Mouse (Mus musculus) heart, embryonic 12.5 days (tissue): ENCODE results near the gene Actg1. TPM values are rescaled to one million over a fixed set of nuclear protein-coding genes. Genes with fewer than 3 reads are reported as not detected.

ENCODE experiments used
- ATAC-seq: fragments of 200-750 bp; cut with Nextera tagmentation; 2 replicates; pipeline ENCODE4 v1.8.0; 2017; ENCODE audit warnings: moderate TSS enrichment, moderate library complexity; ENCODE audit not compliant: insufficient number of reproducible peaks, low FRiP score
- H3K27ac ChIP-seq: fragments of 300-500 bp; sonication (generic); 2 replicates; pipeline ENCODE4 v1.5.1; 2016; ENCODE audit warnings: mild to moderate bottlenecking, moderate library complexity; ENCODE audit not compliant: poor library complexity, severe bottlenecking
- H3K27me3 ChIP-seq: fragments of 300-500 bp; sonication (generic); replicated peaks from 2 replicates; pipeline ENCODE4 v1.6.1; 2016; ENCODE audit warnings: mild to moderate bottlenecking, moderate library complexity
- H3K36me3 ChIP-seq: fragments of 300-500 bp; sonication (generic); 2 replicates; pipeline ENCODE4 v1.6.1; 2016; ENCODE audit warnings: mild to moderate bottlenecking, moderate library complexity
- H3K4me1 ChIP-seq: fragments of 300-500 bp; sonication (generic); replicated peaks from 2 replicates; pipeline ENCODE4 v1.6.1; 2016; ENCODE audit warnings: mild to moderate bottlenecking
- H3K4me2 ChIP-seq: fragments of 300-500 bp; sonication (generic); 2 replicates; pipeline ENCODE4 v1.6.1; 2016; ENCODE audit warnings: mild to moderate bottlenecking, moderate library complexity
- H3K4me3 ChIP-seq: fragments of 300-500 bp; sonication (generic); 2 replicates; pipeline ENCODE4 v1.5.1; 2016; ENCODE audit warnings: mild to moderate bottlenecking
- H3K9ac ChIP-seq: fragments of 300-500 bp; sonication (generic); 2 replicates; pipeline ENCODE4 v1.6.1; 2016; ENCODE audit warnings: mild to moderate bottlenecking, moderate library complexity
- H3K9me3 ChIP-seq: fragments of 300-500 bp; sonication (generic); replicated peaks from 2 replicates; pipeline ENCODE4 v1.6.1; 2016; ENCODE audit warnings: mild to moderate bottlenecking, moderate library complexity
- WGBS: fragments of 180-500 bp; shearing (Covaris S2); methylation state at CpG from one replicate; pipeline ENCODE4 v1.1.7; 2016; 5-methylcytosine and 5-hydroxymethylcytosine counted together
- polyA plus RNA-seq: library from polyadenylated mRNA; unstranded; fragments of >200 nt; fragmentation: Nextera tagmentation; extraction: Ambion mirVana; gene quantifications from 2 replicates; pipeline ENCODE4 v1.2.1, GENCODE M21; 2016

Actg1 gene
- polyA plus RNA-seq, 1 experiment from 2014 or later, result 1,404 TPM

DNA sequence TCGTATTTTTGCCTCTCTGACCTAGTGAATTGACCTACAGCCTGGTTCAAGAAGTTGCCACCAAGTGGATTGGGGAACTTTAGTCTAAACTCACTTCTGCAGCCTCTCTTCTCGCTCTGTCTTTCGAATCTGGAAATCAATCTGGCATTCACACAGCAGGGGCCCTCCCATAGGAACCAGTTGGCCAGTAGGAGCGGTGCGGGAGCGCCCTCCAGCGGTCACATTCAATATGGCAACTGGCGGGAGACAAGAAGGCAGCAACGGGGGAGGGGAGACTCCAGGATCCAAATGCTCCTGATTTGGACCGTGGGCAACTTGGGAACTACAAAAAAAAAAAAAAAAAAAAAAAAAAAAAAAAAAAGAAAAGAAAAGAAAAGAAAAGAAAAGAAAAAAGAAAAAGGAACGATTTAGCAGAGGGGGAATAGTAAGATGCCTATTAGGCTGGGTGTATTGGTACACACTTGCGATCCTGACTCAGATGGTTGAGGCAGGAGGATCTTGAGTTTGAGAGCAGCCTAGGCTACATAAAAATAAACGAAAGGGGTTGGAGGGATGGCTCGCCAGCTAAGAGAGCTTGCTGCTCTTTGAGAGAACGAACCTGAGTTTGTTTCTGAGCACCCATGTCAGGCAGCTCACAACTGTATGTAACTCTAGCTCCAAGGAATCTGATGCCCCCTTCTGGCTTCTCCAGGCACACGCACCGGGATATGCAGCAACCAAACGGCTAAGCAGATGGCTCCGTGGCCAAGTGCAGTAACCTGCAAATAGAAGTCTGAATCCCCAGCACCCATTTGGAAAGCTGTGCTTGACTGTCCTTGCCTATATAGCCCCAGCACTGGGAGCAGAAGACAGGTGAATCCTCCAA lies 40.5 kb downstream of the Actg1 start:
- ATAC-seq, result no peak
- H3K4me2 ChIP-seq, result peak overlapping the region; percentile 10; the same call in 1 of the 2 replicates
- no peaks in the 10 kb centered on the region for H3K36me3 ChIP-seq
- no peak overlapping the region for H3K4me3 ChIP-seq
- H3K27me3 ChIP-seq, result no peaks in the 10 kb centered on the region
- 8% methylated on average over 19 of the region's 19 CpGs for WGBS
- no peaks in the 10 kb centered on the region for H3K9me3 ChIP-seq
- H3K4me1 ChIP-seq, result peaks cover 62% of the 10 kb centered on the region
- no peak overlapping the region for H3K9ac ChIP-seq
- no peak overlapping the region for H3K27ac ChIP-seq

DNA sequence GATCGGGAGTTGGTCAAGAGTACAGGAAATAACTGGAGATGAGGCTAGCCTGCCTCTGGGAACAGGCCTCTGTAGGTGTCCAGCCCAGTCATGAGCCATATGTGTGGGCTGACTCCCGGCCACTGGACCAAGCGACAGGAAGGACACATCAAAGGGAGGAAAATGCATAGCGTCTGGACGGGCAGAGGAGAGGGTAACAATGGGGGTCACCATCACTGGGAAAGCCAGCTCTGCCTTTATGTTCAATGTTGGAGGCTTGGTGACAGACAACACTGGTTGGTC lies 41.3 kb downstream of the Actg1 start:
- Histone ChIP-seq H3K4me3 (no peak overlapping the region), H3K9ac (no peak overlapping the region), H3K27ac (no peak overlapping the region), H3K9me3 (no peaks in the 10 kb centered on the region), H3K27me3 (no peaks in the 10 kb centered on the region), H3K4me1 (peaks cover 66% of the 10 kb centered on the region), H3K4me2 (peak overlapping the region; percentile 10; the same call in 1 of the 2 replicates), H3K36me3 (no peaks in the 10 kb centered on the region)
- ATAC-seq, result no peak
- WGBS, result 33% methylated on average over 5 of the region's 5 CpGs

DNA sequence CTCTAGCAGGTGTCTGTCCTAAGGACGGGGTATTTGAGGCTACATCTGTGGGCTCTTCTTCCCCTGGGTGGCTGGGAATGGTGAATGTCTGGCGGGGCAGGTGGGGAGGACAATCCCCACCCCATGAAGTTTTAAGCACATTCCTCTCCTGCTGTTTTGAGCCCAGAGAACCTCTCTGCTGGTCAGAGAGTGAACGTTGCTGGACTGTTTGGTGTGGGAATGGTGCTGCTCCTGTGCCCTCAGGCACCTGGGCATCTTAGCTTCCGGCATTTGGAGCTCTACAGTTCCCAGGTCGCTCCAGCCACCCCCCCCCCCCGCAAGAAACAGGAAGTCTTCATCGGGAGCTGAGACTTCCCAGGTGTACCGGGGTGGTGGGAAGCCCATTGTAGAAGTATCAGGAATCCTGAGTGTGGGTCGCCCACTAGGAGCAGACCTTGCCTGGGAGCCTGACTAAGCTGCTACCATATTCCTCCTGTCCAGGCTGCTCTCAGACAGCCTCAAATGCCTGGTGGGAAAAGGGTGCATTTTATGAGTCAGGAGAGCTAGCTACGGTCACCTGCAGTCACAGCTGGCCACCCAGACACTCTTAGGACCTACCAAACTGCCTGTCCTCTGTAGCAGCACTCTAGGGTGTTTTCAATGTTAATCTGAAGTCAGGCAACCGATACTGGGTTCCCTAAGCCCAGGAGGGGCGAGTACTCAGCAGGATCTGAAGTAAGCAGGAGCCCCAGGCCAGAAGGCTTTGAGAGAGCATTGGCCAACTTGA lies 41.8 kb downstream of the Actg1 start:
- no peak for ATAC-seq
- H3K9ac ChIP-seq, result peak overlapping the region; percentile 5; the same call in 1 of the 2 replicates
- peaks cover 67% of the 10 kb centered on the region for H3K4me1 ChIP-seq
- no peaks in the 10 kb centered on the region for H3K36me3 ChIP-seq
- H3K27me3 ChIP-seq, result no peaks in the 10 kb centered on the region
- H3K4me2 ChIP-seq, result peak overlapping the region; percentile 86
- no peak overlapping the region for H3K27ac ChIP-seq
- WGBS, result 62% methylated on average over 11 of the region's 12 CpGs
- no peak overlapping the region for H3K4me3 ChIP-seq
- no peaks in the 10 kb centered on the region for H3K9me3 ChIP-seq

DNA sequence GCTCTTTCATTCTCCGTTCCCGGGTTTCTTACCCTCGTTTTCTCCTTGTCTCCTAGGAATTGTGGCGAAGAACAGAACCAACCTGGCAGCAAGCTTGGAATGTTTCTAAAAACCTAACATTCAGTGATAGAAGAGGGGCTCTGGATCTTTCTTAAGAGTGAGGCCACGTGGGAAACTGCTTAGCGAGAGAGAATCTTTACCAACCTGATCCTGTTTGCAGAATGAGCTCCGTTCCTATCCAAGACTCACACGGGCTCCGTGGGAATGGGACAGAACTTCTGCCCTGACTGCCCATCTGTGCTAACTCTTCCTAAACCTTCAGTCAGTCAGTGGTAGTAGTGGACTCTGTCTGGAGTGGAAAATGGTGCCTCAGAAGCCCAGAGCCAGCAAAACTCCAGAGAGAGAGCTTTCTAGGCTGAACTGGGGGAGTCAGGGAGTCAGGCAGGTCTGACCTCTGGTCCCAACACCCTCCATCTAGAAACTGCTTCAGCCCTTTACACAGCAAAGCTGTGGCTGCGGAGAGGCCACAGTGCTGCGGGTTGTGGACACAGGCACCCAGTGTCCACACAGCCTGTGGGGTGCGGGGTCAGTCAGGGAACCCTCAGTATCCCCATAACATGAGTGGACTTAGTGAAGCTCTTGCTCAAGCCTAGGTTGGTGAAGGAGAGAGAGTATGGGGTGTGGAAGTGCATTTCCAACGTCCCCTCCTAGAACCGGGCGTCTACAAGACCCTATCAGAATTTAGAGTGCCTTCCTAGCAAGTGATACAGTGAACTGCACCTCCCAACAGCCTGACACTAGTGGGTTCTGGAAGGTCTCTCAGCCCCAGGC lies 42.6 kb downstream of the Actg1 start:
- 18% methylated on average over 15 of the region's 15 CpGs for WGBS
- ATAC-seq, result no peak
- peak overlapping the region; percentile 57 for H3K4me3 ChIP-seq
- no peaks in the 10 kb centered on the region for H3K27me3 ChIP-seq
- peak overlapping the region; percentile 76 for H3K9ac ChIP-seq
- H3K27ac ChIP-seq, result peak overlapping the region; percentile 78
- H3K4me2 ChIP-seq, result peak overlapping the region; percentile 86
- H3K9me3 ChIP-seq, result no peaks in the 10 kb centered on the region
- no peaks in the 10 kb centered on the region for H3K36me3 ChIP-seq
- H3K4me1 ChIP-seq, result peaks cover 62% of the 10 kb centered on the region

DNA sequence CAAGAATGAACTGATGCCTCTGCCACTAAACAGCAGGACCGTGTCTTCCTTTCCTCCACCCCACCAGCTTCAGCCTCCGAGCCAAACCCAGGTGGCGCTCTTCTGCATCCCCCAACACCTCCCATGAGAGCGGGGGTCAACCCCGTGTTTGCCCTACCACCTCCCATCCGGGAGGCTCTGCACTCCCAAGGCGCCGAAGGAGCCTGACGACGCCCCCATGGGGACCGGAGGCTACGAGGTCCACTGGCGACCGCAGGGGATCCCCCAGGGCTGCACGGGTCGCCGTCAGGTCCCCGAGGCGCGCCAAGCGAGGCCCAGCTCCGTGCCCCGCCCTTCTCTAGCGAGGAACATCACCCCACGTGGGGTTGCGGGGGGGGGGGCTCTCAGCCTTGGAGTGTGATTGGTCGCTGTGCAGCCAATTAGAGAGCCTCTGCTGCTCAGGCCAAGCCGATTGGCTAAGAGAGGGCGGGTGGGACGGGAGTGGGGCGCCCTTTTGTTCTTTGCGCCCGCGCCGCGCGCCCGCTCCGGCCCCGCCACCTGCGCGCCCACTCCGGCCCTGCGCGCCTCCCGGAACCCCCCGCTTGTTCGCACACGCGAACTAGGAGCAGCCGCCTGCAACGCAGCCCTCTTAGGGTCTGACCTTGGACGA lies 43.3 kb downstream of the Actg1 start:
- Histone ChIP-seq H3K27me3 (no peaks in the 10 kb centered on the region), H3K4me1 (peaks cover 56% of the 10 kb centered on the region), H3K36me3 (no peaks in the 10 kb centered on the region), H3K4me3 (peak overlapping the region; percentile 57), H3K9me3 (no peaks in the 10 kb centered on the region), H3K4me2 (peak overlapping the region; percentile 86), H3K9ac (peak overlapping the region; percentile 80), H3K27ac (peak overlapping the region; percentile 78)
- ATAC-seq, result peak; percentile 96
- WGBS, result 0% methylated on average over 52 of the region's 53 CpGs

DNA sequence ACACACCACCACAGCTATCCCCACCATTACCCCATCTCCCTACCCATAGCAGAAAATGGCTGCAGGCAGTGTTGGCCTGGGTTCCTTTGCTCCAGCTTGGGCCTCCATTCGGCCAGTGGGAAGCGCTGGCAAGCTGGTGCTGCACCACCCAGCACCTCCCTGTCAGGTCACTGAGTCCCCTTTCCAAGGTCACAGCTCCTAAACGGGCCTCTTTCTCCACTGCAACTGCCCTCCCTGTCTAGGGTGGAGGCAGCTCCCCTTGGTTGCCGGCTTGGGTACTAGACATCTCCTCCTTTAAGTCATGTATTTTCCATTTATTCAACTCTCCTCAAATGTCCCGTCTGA lies 44.0 kb downstream of the Actg1 start:
- WGBS, result 44% methylated on average over 5 of the region's 5 CpGs
- H3K36me3 ChIP-seq, result no peaks in the 10 kb centered on the region
- no peak for ATAC-seq
- H3K27me3 ChIP-seq, result no peaks in the 10 kb centered on the region
- H3K4me3 ChIP-seq, result peak overlapping the region; percentile 57; the same call in 1 of the 2 replicates
- H3K27ac ChIP-seq, result peak overlapping the region; percentile 67
- peak overlapping the region; percentile 52; the same call in 1 of the 2 replicates for H3K9ac ChIP-seq
- H3K4me2 ChIP-seq, result peak overlapping the region; percentile 86
- H3K9me3 ChIP-seq, result no peaks in the 10 kb centered on the region
- H3K4me1 ChIP-seq, result peaks cover 63% of the 10 kb centered on the region

DNA sequence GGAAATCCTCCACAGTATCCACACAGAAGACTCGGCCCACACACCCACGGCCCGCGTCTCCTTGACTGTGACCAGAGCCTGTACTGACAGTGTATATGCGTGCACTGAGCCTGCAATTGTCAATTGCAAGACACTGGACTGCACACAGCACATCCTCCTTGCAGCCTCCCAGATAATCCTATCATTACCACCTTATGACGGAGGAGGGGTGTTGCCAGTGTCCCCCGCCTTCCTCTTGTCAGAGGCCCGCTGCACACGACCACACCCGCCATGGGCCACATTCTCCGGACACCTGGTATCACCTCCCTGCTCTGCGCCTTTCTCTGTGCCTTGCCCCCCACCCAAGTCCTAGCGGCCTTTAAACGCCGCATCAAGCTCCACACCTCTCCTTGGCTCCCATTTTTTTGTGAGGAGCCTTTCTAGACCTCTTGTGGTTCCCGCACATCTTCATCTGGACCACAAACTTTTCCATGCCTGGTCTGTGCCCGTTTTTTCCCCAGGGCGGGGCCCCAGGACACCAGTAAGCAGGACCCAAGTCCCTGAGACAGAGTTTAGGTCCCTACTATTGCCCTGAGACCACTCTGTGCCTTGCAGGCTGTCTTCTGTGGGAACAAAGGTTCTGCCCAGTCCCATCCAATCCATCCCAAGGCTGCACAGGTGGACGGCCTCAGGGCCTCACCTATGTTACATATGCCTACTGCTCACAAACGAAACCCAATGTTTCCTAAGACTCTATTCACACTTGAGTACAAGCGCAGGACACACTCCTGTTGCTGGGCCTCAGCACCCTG lies 44.6 kb downstream of the Actg1 start:
- ATAC-seq, result 0 out of 2 replicates have a peak, but pooled peaks have one; percentile 24
- no peaks in the 10 kb centered on the region for H3K9me3 ChIP-seq
- WGBS, result 80% methylated on average over 21 of the region's 21 CpGs

DNA sequence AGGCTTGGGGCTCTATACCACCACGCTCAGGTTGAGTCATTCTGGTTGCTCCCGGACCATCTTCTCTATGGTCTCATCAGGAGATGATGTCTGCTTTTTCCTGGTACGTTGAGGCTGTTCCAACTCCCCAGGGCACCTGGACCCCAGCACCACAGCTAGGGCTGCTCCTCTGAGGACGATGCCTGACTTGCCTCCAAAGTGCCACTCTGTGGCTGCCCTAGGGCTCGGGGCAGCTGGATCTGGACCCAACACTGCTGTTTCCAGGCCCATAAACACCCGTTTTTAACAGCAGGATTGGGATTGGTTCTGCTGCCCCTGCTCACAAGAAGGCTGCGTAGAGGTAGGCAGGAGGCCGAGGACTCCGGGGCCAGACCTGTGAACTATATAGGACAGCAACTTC lies 45.2 kb downstream of the Actg1 start:
- no peak overlapping the region; the same call in 1 of the 2 replicates for H3K4me2 ChIP-seq
- H3K4me1 ChIP-seq, result peaks cover 62% of the 10 kb centered on the region
- H3K27me3 ChIP-seq, result no peaks in the 10 kb centered on the region
- no peaks in the 10 kb centered on the region for H3K9me3 ChIP-seq
- H3K4me3 ChIP-seq, result no peak overlapping the region
- no peak overlapping the region for H3K27ac ChIP-seq
- H3K36me3 ChIP-seq, result no peaks in the 10 kb centered on the region
- no peak overlapping the region for H3K9ac ChIP-seq
- WGBS, result 87% methylated on average over 9 of the region's 9 CpGs
- no peak for ATAC-seq

More for the DNA sequence above, 44.6 kb downstream of the Actg1 start:
- Histone ChIP-seq H3K36me3 (no peaks in the 10 kb centered on the region), H3K27me3 (no peaks in the 10 kb centered on the region), H3K9ac (0 out of 2 replicates have a peak overlapping the region, but pooled peaks have one; percentile 52), H3K4me1 (peaks cover 65% of the 10 kb centered on the region), H3K4me3 (no peak overlapping the region), H3K27ac (peak overlapping the region; percentile 67), H3K4me2 (peak overlapping the region; percentile 86)

DNA sequence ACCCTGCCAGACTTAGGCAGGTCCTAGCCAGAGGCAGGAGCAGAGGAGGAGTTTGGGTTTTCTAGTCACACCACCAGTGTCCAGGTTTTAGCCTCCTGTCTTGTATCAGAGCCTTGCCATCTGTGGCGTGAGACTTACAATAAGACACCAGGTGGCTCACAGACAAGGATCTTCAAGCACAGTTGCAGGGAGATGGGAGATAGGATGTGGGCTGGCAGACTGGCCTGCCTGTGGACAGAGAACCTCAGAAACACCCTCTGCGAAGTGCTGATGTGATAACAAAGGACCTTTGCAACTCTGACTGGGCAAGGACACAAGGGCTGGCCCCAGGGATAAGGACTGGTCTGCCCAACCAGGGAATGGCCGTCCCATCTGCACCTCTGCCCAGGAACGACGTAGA lies 48.9 kb downstream of the Actg1 start:
- Histone ChIP-seq H3K9me3 (no peaks in the 10 kb centered on the region), H3K27me3 (no peaks in the 10 kb centered on the region), H3K27ac (peak overlapping the region; percentile 30; the same call in 1 of the 2 replicates), H3K4me2 (no peak overlapping the region), H3K4me3 (no peak overlapping the region), H3K4me1 (peaks cover 53% of the 10 kb centered on the region), H3K9ac (peak overlapping the region; percentile 33; the same call in 1 of the 2 replicates), H3K36me3 (no peaks in the 10 kb centered on the region)
- WGBS, result 15% methylated on average over 5 of the region's 5 CpGs
- 0 out of 2 replicates have a peak, but pooled peaks have one; percentile 20 for ATAC-seq
